Mouse (Mus musculus): ENCODE measurements around the gene Glud1.

DNA sequence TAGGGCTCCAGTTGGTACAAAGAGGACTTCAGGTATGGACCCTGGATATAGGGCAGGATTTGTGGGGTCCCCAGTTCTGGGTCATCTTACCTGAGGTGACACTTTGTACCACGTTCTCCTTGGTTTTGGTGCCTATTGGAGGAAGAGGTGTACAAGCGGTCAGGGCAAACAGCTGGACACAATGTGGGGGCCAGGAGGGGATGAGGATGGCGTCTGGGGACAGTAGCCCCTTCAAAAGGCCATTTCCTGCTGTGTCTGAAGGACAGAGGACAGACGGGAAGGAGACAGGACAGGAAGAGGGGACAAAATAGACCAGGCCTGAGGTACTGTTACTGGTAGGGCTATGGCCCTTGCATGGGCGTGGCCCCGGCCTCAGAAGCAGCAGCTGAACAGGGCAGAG lies 63.1 kb downstream of the Glud1 start:
- TF ChIP-seq UBTF (IDR thresholded peaks at IDR 0.05; ENCODE audit: borderline replicate concordance, insufficient read depth, low read depth, low read length) (no peak), CTCF (IDR thresholded peaks at IDR 0.05 in 2 of 3, conservative IDR thresholded peaks at IDR 0.05 in 1 of 3; ENCODE audit: control insufficient read depth in 1 of 3, insufficient read depth in 1 of 3, low read depth in 2 of 3, low read length in 3 of 3, poor library complexity in 1 of 3, severe bottlenecking in 1 of 3) (no peak), MAX (IDR thresholded peaks at IDR 0.05; ENCODE audit: low read length) (no peak), NELFE (IDR thresholded peaks at IDR 0.05; ENCODE audit: low read depth, low read length) (no peak), HCFC1 (IDR thresholded peaks at IDR 0.05; ENCODE audit: low read depth, low read length) (no peak)
